Mouse (Mus musculus) cerebellum, postnatal 25 days (tissue): ENCODE measurements around the gene Adm.
"Not testable (repeated sequence)": the region's sequence is repeated elsewhere in the genome, so short reads cannot be mapped to it uniquely, and the experiment has no call there.

Experiments
- DNase-seq, 2 experiments: peaks; one replicate each; pipeline ENCODE4 v3.0.0; 2021; ENCODE audit warnings: mixed read lengths in 2 of 2

Adm gene

DNA sequence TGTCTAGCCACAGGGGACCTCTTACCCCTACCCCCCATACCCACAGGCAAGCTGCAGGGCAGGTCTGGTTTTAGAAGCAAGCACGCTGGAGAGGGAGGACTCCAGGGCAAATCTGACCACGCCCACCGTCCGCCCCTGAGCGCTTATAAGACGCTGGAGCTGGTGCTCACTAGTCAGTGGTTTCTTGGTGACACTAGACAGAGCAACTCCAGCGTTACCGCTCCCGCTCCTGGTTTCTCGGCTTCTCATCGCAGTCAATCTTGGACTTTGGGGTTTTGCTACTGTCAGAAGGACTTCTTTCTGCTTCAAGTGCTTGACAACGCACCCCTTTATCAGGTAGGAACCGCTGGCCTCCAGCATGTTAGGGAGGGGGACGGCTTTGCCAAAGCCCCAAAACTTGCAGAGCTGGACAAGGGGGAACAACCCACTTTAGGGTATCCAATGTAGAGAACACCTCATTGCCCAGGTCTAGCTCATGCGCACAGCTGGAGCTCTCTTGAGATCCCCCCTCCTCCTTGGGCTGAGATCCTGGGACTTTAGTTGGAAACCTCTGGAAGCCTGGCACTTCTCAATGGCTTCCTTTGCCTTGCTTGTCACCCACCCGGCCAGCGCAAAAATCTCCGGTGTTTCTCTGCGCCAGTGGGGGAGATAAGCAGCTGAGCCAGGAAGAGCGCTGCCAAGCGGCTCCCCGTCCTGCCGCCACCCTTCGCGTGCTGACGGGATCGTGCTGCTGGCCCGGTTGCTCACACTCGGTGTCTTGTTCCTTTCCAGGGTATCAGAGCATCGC lies at the start of gene Adm:
TSS of gene Adm (plus strand) at position 176 of the 787 bp plus-strand sequence.
- DNase-seq: peak; percentile 48 to 65

- no peak for DNase-seq
Measured at GRCm38 (mm10) chr7:110583705-110584104, 43.8 kb upstream of the Adm start.

- peak; percentile 22 to 23 for DNase-seq
Measured at GRCm38 (mm10) chr7:110584159-110584558, 43.3 kb upstream of the Adm start.

DNA sequence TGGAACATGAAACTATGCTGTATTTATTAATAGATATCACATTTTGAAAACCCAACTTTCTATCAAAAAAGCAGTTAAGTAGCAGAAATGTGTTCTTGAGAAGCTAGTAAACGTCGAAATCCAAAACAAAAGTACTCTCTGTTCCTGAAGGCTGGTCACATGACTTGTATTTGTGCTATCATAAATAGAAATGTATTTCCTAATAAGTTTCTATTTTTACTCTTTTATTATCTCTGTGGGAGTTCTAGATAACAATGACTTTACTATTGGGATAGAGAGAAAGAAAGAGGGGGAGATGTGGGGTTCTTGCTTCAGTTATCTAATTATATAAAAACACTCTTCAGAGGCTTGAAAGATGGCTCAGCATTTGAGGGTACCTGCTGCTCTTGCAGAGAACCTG lies 42.2 kb upstream of the Adm start:
- no peak for DNase-seq

- DNase-seq: no peak
Measured at GRCm38 (mm10) chr7:110587721-110588120, 39.7 kb upstream of the Adm start.

- not testable (repeated sequence) for DNase-seq
Measured at GRCm38 (mm10) chr7:110593991-110594390, 33.5 kb upstream of the Adm start.

- no peak for DNase-seq
Measured at GRCm38 (mm10) chr7:110597141-110597540, 30.3 kb upstream of the Adm start.

DNA sequence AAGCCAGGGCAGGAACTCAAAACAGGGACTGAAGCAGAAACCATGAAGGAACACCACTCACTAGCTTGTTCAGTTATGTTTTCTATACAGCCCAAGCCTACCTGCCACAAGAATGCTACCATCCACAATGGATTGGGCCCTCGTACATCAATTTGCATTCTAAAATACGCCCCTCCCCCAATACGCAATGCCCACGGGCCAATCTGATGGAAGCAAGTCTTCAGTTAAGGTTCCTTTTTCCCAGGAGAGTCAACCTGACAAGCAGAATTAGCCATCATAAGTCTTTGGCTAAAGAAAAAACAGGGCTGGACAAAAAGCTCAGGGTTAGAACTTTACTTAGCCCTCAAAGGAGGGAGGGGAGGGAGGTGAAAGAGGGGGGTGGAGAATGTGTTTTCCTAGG lies 22.0 kb upstream of the Adm start:
- DNase-seq: no peak

DNA sequence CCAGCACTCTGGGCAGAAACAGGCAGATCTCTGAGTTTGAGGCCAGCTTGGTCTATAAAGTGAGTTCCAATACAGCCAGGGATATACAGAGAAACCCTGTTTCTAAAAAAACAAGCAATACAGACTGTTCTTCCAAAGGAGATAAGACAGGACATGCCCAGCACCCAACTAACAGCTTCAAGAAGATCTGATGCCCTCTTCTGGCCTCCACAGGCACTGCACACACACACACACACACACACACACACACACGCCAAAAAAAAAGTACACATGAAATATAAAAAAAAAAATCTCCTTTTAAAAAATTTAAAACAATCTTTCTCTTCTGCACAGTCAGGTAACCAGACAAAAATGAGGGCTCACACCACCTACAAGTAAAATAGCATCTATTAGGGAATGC lies 20.6 kb upstream of the Adm start:
- no peak for DNase-seq

- DNase-seq: peak in 1 of 2 experiments; percentile 17
Measured at GRCm38 (mm10) chr7:110613381-110614132, 13.9 kb upstream of the Adm start.

DNA sequence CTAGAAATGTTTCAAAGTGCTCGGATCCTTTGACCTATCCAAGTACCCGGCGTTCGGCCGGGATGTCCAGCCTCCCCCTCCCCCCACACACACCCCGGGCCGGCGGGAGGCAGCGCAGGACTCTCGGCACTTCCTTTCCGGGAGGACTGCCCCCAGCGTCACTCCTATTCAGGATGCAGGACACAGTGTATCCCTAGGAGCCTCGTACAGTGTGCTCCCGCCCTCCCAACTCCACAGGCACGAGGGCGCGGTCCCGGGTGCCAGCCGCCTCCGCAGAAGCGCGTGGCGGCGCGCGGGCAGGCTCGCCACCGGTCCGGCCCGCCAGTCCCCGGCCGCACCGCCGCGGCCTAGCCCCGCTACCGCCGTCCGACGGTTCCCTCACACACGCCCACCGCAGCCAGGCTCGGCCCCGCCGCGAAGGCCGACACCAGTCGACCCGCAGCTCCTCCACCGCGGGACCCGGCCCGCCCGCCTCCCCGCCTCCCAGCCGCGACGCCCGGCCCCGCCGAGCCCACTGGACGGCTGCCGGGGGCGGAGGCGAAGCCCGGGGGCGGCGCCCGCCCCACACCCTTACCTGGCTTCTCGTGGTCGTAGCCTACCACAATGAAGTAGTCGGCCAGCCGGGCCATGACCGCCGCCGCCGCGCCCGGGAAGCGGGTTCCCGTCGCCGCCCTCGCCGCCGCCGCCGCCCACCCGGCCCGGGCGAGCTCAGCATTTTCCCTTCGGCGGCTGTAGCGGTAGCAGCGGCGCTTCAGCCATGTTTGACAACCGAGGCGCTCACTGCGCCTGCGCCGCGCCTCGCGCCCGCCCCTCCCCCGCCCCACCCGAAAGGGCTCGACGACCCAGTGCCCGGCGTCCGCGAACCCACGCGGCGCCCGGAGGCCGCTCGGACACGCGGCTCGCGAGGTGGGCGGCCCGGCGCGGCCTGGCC lies 13.1 kb upstream of the Adm start, which contains the start of gene Sbf2:
TSS of gene Sbf2 (minus strand) at position 790 of the 931 bp plus-strand sequence.
- DNase-seq: peak; percentile 86 to 87

DNA sequence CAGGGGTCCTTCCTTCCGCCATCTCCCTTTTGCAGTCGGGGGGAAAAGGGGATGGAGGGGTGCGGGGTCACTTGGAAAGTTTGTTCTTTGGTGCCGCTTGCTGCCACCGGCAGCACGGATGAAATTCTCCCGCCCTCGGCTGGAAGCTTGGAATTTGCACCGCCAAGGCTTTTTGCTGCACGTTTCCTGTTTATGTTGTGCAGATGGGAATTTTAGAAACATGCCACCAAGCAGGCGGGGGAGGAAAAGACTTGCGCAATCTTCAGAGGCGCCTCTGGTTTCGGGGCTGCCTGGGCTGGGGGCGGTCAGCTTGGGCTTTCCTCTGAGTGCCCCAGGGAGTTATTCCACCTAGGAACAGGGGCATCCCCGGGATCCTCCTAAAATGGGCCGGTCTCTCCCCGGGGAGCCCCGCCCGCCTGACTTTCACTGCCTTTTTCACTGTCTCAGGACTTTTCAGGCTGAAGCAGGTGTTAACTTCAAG lies 12.3 kb upstream of the Adm start:
- peak in 1 of 2 experiments; percentile 53 for DNase-seq

DNA sequence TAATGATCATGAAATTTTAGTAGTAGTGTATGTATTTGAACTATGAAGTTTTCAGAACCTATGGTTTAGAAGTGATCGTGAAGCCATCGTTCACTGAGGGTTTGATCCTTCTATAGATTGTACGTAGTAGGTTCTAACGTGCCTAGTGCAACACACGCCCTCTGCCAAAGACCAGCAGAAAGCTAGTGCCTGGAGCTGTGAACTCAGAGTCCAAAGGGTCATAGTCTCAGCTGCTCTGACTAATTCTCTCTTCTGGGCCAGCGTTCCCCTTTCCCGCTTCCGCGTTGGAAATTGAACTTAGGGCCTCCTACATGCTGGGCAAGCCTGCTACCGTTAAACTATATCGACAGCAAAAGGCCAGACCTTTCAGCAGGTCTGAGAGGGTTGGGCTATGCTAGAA lies 11.7 kb upstream of the Adm start:
- no peak for DNase-seq

GRCm38 (mm10) chr7:110619086-110619611 lies 8.3 kb upstream of the Adm start:
- DNase-seq: no peak

GRCm38 (mm10) chr7:110624067-110624466 lies 3.4 kb upstream of the Adm start:
- DNase-seq: no peak

- peak in 1 of 2 experiments; percentile 34 for DNase-seq
Measured at GRCm38 (mm10) chr7:110624961-110625360, 2.5 kb upstream of the Adm start.

DNA sequence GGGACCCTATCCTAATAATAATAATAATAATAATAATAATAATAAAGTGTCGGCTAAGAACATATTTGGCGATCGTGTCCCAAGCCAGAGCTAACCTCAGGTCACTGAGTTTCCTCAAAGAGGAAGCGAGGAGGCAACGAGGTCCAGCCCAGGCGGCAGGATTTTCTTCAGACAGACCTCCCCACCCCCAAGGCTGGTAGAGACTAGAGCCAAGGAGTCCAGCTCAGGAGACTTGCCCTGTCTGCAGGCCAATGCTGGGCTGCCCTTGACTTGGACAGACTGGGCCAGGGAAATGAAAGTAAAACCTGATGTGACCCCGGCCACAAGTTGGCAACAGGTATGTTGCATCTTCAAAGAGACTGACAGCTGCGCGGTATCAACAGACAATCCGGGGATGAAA lies 2.0 kb upstream of the Adm start:
- no peak for DNase-seq

DNA sequence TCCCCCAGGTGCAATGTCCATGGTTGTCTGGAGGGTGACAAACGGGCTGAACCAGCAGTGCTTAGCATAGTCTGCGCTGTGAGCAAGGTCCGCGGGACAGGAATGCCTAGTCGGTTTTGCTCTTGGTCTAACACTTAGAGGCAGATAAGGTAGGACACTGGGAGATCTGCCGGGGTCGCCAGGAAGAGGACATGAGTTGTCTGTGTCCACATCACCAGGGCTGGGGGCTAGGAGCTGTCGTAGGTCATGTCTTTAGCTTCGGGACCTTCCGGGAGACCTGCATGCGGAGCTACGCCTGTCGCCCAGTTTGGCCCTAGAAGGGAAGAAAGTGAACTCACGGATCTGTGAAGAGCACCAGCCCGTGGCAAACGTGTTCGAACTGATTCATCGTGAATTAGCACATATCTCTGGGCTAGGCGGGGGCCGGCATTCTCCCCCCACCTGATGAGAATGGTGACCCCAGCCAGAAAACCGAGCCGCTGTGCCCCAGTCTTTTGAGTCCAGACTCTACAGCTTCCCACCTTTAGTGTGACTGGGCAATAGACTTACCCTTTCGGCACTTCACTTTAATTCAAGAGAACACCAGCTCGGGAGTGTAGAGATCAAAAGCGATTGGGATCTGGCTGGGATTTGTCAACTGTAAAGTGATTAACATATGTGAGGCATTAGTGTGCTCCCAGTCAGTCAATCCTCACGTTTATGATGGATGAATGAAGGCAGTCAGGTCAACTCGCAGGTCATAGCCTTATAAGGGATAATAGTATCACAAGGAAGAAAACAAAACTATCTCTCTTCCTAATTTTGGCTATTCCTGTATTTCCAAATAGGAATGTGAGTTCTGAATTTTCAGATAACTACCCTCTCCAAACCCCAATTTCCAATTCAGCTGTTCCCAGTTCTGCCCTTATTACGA lies 1.0 kb upstream of the Adm start:
- DNase-seq: peak in 1 of 2 experiments; percentile 14

DNA sequence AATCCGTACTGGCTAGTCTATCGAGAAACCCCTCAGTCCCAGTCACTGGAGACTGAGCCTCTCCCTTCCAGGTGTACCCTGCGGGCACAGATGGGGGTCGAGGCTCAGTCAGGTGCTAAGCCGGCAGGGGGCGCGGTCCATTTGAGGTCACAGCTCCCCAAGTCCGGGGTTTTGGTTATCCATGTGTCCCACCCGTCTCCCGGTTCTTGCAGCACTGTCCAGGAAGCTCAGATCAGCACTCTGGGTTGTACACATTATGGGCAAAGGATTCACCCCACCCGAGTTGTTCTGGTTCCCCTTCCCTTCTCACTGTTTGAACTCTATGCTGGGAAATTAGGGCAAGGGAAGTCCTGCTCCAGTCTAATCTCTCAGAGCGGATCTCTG lies 370 bp upstream of the Adm start:
- DNase-seq: peak in 1 of 2 experiments; percentile 38

DNA sequence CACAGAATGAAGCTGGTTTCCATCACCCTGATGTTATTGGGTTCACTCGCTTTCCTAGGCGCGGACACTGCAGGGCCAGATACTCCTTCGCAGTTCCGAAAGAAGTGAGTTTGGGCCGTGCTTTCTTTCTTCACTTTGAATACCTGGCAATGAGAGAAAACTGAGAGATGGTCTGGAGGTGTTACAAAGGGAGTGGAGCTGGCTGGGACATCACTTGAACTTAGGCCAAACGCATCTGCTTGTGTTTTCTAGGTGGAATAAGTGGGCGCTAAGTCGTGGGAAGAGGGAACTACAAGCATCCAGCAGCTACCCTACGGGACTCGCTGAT lies 776 bp downstream of the Adm start:
- no peak for DNase-seq

GRCm38 (mm10) chr7:110628611-110629354 lies 1.3 kb downstream of the Adm start:
- DNase-seq: peak; percentile 49 to 57
